Mouse (Mus musculus) liver, embryonic 14.5 days (tissue): ENCODE results near the gene Apobec3.

Experiments used
- CTCF ChIP-seq: IDR thresholded peaks from 2 replicates; pipeline ENCODE4 v1.5.1; 2016; ENCODE audit warnings: antibody characterized with exemption, low read depth, control low read depth
- EP300 ChIP-seq: IDR thresholded peaks from 2 replicates; pipeline ENCODE4 v1.6.1; 2016; ENCODE audit warnings: antibody characterized with exemption, low read depth

DNA sequence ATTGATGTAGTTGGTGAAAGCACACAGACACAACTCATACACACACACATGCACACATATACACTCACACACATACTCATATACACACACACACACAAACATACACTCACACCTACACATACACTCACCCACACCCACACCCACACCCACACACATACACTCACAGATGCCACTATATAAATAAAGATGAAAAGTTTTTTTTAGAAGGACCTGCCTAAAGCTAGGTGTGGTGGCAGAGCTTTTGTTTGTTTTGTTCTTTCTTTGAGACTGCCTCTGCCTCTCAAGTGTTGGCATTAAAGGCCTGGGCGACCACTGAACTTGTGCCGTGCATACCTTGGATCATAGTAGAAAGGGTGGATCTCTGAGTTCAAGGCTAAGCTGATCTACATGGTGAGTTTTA lies 9.9 kb downstream of the Apobec3 start:
- no peak for TF ChIP-seq CTCF
- no peak for TF ChIP-seq EP300
